Mouse (Mus musculus) stomach, embryonic 16.5 days (tissue): ENCODE measurements around the gene Gon7. TPM values are rescaled to one million over a fixed set of nuclear protein-coding genes. Genes with fewer than 3 reads are reported as not detected.

Source experiments
- ATAC-seq: fragments of 200-750 bp; cut with Nextera tagmentation; 2 replicates; pipeline ENCODE4 v1.8.0; 2017; ENCODE audit warnings: moderate number of reproducible peaks, moderate TSS enrichment; ENCODE audit not compliant: insufficient read depth, low FRiP score
- H3K27ac ChIP-seq: fragments of 300-500 bp; sonication (generic); 2 replicates; pipeline ENCODE4 v1.5.1; 2014; ENCODE audit warnings: low read length
- H3K27me3 ChIP-seq: fragments of 300-500 bp; sonication (generic); 2 replicates; pipeline ENCODE4 v1.6.1; 2014; ENCODE audit warnings: low read length, control low read depth, mixed read lengths; ENCODE audit not compliant: control insufficient read depth, insufficient read depth
- H3K36me3 ChIP-seq: fragments of 300-500 bp; sonication (generic); 2 replicates; pipeline ENCODE4 v1.6.1; 2014; ENCODE audit warnings: low read length; ENCODE audit not compliant: control insufficient read depth, insufficient read depth
- H3K4me1 ChIP-seq: fragments of 300-500 bp; sonication (generic); 2 replicates; pipeline ENCODE4 v1.6.1; 2014; ENCODE audit warnings: low read length, control low read depth, mixed read lengths; ENCODE audit not compliant: control insufficient read depth, insufficient read depth
- H3K4me2 ChIP-seq: fragments of 300-500 bp; sonication (generic); 2 replicates; pipeline ENCODE4 v1.6.1; 2014; ENCODE audit warnings: low read depth, low read length, mixed read lengths
- H3K4me3 ChIP-seq: fragments of 300-500 bp; sonication (generic); replicated peaks from 2 replicates; pipeline ENCODE4 v1.5.1; 2014; ENCODE audit warnings: mild to moderate bottlenecking, low read length
- H3K9ac ChIP-seq: fragments of 300-500 bp; sonication (generic); 2 replicates; pipeline ENCODE4 v1.6.1; 2014; ENCODE audit warnings: low read length
- H3K9me3 ChIP-seq: fragments of 300-500 bp; sonication (generic); replicated peaks from 2 replicates; pipeline ENCODE4 v1.6.1; 2016; ENCODE audit warnings: low read length, control low read depth; ENCODE audit not compliant: control insufficient read depth
- WGBS: fragments of 180-500 bp; shearing (Covaris S2); extraction: QIAGEN DNeasy Blood & Tissue Kit; methylation state at CpG from one replicate; pipeline ENCODE4 v1.1.7; 2014; 5-methylcytosine and 5-hydroxymethylcytosine counted together
- polyA plus RNA-seq: library from polyadenylated mRNA; unstranded; fragments of >200 nt; fragmentation: Nextera tagmentation; extraction: Ambion mirVana; gene quantifications from 2 replicates; pipeline ENCODE4 v1.2.1, GENCODE M21; 2015

Gon7 gene
- polyA plus RNA-seq, 1 experiment from 2014 or later, result 22.3 TPM

DNA sequence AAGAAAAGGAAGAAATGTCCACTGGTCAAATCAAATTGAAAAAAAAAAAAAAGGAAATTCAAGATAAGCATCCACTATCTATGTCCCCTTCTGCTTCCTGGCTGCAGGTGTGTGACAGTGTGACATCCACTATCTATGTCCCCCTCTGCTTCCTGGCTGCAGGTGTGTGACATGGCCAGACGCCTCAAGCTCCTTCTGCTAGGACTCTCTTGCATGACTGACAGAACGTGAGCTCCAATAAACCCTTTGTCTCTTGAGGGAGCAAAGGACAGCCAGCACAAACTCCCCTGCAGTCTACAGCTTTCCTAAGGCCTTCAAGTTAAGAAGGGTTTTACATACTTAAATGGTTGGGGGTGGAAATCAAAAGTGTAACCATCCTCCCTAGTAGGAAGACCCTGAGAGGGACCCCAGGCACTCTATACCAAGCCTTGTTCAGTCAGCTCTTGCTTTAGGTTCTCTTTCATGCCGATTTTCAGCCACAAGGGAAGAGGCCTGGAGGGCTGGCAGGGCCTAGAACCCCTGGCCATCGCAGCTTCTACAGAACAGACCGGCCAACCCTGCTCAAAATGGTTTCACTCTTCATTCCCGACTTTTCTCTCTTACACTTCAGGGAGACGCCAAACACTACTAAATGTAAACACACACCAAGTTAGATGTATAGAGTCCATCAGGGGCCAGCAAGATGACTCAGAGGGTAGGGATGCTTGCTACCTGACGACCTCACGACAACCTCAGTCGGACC, 42.8 kb downstream of the Gon7 start:
- Histone ChIP-seq H3K4me1 (no peaks in the 10 kb centered on the region), H3K36me3 (no peaks in the 10 kb centered on the region), H3K9ac (no peak overlapping the region), H3K27ac (no peak overlapping the region), H3K9me3 (no peaks in the 10 kb centered on the region), H3K4me3 (no peak overlapping the region), H3K4me2 (no peak overlapping the region), H3K27me3 (no peaks in the 10 kb centered on the region)
- no peak for ATAC-seq
- WGBS, result 74% methylated on average over 10 of the region's 10 CpGs

DNA sequence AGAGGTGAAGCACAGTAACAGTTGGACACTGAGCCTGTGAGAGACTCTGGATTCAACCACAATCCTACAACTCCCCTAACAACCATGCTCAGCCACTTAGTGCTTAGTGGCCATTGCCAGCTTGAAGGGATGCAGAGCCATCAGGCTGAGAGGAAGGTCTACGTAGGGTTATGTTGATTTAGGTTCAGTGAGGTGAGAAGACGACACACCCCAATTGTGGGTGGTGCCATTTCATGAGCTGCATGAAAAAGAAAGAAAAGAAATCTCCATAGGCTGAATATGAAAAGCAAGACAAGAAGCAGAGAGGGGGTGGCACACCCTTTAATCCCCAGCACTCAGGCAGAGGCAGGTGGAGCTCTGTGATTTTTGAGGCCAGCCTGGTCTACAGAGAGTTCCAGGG, 43.5 kb downstream of the Gon7 start:
- 38% methylated on average over 2 of the region's 2 CpGs for WGBS
- ATAC-seq, result no peak
- H3K27me3 ChIP-seq, result no peaks in the 10 kb centered on the region
- no peaks in the 10 kb centered on the region for H3K9me3 ChIP-seq
- H3K27ac ChIP-seq, result no peak overlapping the region
- H3K4me2 ChIP-seq, result no peak overlapping the region
- H3K4me1 ChIP-seq, result no peaks in the 10 kb centered on the region
- no peaks in the 10 kb centered on the region for H3K36me3 ChIP-seq
- no peak overlapping the region for H3K4me3 ChIP-seq
- H3K9ac ChIP-seq, result no peak overlapping the region

- WGBS, result 65% methylated on average over 20 of the region's 20 CpGs
- H3K27me3 ChIP-seq, result no peaks in the 10 kb centered on the region
- no peak overlapping the region for H3K27ac ChIP-seq
- no peak for ATAC-seq
- no peak overlapping the region for H3K4me3 ChIP-seq
- H3K9me3 ChIP-seq, result no peaks in the 10 kb centered on the region
- H3K36me3 ChIP-seq, result no peaks in the 10 kb centered on the region
- H3K9ac ChIP-seq, result no peak overlapping the region
- H3K4me2 ChIP-seq, result no peak overlapping the region
- no peaks in the 10 kb centered on the region for H3K4me1 ChIP-seq
Observed at GRCm38 (mm10) chr12:102713153-102713865, 44.3 kb downstream of the Gon7 start.

GRCm38 (mm10) chr12:102710851-102711375, 46.7 kb downstream of the Gon7 start:
- no peak overlapping the region for H3K4me3 ChIP-seq
- no peak overlapping the region for H3K27ac ChIP-seq
- no peaks in the 10 kb centered on the region for H3K9me3 ChIP-seq
- no peaks in the 10 kb centered on the region for H3K36me3 ChIP-seq
- ATAC-seq, result no peak
- peaks cover under 1% of the 10 kb centered on the region for H3K4me1 ChIP-seq
- H3K9ac ChIP-seq, result no peak overlapping the region
- H3K27me3 ChIP-seq, result no peaks in the 10 kb centered on the region
- WGBS, result 66% methylated on average over 4 of the region's 4 CpGs
- no peak overlapping the region for H3K4me2 ChIP-seq

DNA sequence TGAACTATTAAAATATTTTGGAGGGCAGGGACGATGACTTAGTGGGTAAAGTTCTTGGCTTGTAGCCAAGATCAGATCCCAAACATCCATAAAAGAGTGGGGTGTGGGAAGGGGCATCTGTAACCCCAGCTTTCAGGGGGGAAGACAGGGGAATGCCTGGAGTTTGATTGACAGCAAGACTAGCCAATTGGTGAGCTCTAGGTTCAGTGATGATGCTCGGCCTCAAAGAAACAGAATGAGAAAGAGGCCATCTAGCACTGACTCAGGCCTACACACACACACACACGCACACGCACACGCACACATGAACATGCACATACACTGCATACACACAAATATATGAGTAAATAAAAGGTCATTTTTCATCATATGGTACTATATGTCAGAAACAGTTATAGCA, 47.7 kb downstream of the Gon7 start:
- Histone ChIP-seq H3K4me2 (no peak overlapping the region), H3K9ac (no peak overlapping the region), H3K4me3 (no peak overlapping the region), H3K4me1 (peaks cover 9% of the 10 kb centered on the region), H3K27me3 (no peaks in the 10 kb centered on the region), H3K36me3 (no peaks in the 10 kb centered on the region), H3K9me3 (no peaks in the 10 kb centered on the region), H3K27ac (no peak overlapping the region)
- no peak for ATAC-seq
- 78% methylated on average over 5 of the region's 5 CpGs for WGBS

DNA sequence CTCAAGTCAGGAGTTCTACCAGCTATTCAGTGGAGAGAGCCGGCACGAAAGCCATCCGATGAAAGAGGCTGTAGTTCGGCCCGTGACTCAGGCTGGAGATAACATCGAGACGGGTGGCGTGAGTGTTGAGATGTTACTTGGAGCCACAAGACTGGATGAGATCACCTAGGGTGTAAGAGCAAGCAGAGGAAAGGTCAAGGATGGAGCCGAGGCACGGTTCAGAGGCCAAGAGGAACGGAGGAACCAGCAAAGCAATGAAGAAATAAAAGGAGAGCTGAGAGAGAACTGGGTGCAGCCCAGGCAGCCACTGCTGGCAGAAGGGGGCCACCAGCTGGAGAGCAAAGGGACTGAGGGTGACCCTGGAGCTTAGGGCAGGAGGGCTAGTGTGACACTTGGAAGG, 49.4 kb downstream of the Gon7 start:
- peaks cover 18% of the 10 kb centered on the region for H3K4me1 ChIP-seq

GRCm38 (mm10) chr12:102706833-102707463, 50.7 kb downstream of the Gon7 start:
- no peaks in the 10 kb centered on the region for H3K9me3 ChIP-seq
- peaks cover 24% of the 10 kb centered on the region for H3K4me1 ChIP-seq
- no peak for ATAC-seq
- no peaks in the 10 kb centered on the region for H3K27me3 ChIP-seq
- H3K9ac ChIP-seq, result no peak overlapping the region
- H3K36me3 ChIP-seq, result no peaks in the 10 kb centered on the region
- no peak overlapping the region for H3K4me3 ChIP-seq
- no peak overlapping the region for H3K27ac ChIP-seq
- 88% methylated on average over 10 of the region's 10 CpGs for WGBS
- H3K4me2 ChIP-seq, result no peak overlapping the region

More for the DNA sequence above, 49.4 kb downstream of the Gon7 start:
- H3K27ac ChIP-seq, result peak overlapping the region; percentile 36; the same call in 1 of the 2 replicates
- ATAC-seq, result no peak
- H3K36me3 ChIP-seq, result no peaks in the 10 kb centered on the region
- no peaks in the 10 kb centered on the region for H3K9me3 ChIP-seq
- no peak overlapping the region for H3K4me2 ChIP-seq
- no peak overlapping the region for H3K4me3 ChIP-seq
- peak overlapping the region; percentile 22; the same call in 1 of the 2 replicates for H3K9ac ChIP-seq
- no peaks in the 10 kb centered on the region for H3K27me3 ChIP-seq
- 68% methylated on average over 11 of the region's 11 CpGs for WGBS

DNA sequence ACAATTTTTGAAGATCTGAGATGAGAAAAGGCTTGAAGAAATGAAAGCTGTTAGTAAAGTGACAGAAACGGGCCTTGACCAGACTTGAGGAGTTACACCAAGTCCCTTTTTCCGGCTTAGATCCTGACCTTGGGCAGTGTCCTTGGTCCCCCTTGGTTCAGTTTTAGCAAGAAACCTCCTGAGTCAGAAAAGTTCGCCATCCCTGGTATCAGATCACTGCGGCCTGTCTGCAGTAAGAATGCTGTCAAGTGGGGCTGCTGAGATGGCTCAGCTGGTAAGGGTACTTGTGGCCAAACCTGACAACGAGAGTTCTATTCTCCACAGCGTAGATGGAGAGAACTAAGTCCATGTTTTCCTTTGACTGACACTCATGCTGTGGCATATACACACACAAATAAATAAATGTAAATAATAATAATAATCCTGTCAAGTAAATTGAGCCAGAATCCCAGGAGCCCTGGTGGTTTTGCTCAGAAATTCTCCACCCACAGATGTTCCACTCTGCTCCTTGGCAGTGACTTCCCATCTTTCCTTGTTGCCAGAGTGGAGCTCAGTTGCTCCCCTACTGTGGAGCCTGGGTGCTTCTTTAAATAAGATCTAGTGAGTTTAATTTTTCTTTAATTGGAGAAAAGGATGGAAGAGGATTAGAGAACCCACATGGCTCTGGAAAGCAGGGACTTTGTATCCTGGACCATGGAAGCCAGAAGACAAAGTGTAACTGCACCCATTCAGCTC, 51.5 kb downstream of the Gon7 start:
- ATAC-seq, result no peak
- H3K4me1 ChIP-seq, result peaks cover 24% of the 10 kb centered on the region
- peak overlapping the region; percentile 97 for H3K4me2 ChIP-seq
- no peaks in the 10 kb centered on the region for H3K27me3 ChIP-seq
- no peak overlapping the region for H3K27ac ChIP-seq
- no peak overlapping the region for H3K4me3 ChIP-seq
- no peaks in the 10 kb centered on the region for H3K36me3 ChIP-seq
- no peaks in the 10 kb centered on the region for H3K9me3 ChIP-seq
- no peak overlapping the region; the same call in 1 of the 2 replicates for H3K9ac ChIP-seq
- 66% methylated on average over 6 of the region's 6 CpGs for WGBS
